8 mouse cellular contexts compared by ENCODE assay signal in genomic region chr9:58709939-58710338, GRCm38 (mm10). TPM values are rescaled to one million over a fixed set of nuclear protein-coding genes. Genes with fewer than 3 reads are reported as not detected.
DNase-seq lines count a peak whose midpoint lies in the region; ATAC-seq and TF ChIP-seq lines count a peak whose summit lies in the region.

No protein-coding gene starts in this region.

- no peak for TF ChIP-seq EP300 in stomach, postnatal 0 days (optimal IDR thresholded peaks at IDR 0.05)

- TF ChIP-seq POLR2A in cerebellum, adult 2 months (IDR thresholded peaks at IDR 0.05; ENCODE audit: borderline replicate concordance, insufficient read depth, low read length): no peak

- H3K4me1 ChIP-seq in forebrain, embryonic 10.5 days: no peaks in the 10 kb centered on the region
- H3K4me1 ChIP-seq in forebrain, embryonic 16.5 days (replicated peaks; ENCODE audit: control insufficient read depth, insufficient read depth, low read length): no peaks in the 10 kb centered on the region
- H3K4me1 ChIP-seq in ES-E14 (ENCODE audit: control insufficient read depth in 2 of 2, insufficient read depth in 2 of 2, low read length in 2 of 2, poor library complexity in 1 of 2): no peaks in the 10 kb centered on the region
- no peaks in the 10 kb centered on the region; the same call in 1 of the 2 replicates for H3K4me1 ChIP-seq in cerebellum, adult 2 months (ENCODE audit: control insufficient read depth, insufficient read depth, low read length)
- H3K4me1 ChIP-seq in stomach, postnatal 0 days (replicated peaks; ENCODE audit: control insufficient read depth, insufficient read depth): no peaks in the 10 kb centered on the region; the same call in 1 of the 2 replicates

- H3K27me3 ChIP-seq in forebrain, embryonic 10.5 days (ENCODE audit: poor library complexity, severe bottlenecking): no peaks in the 10 kb centered on the region
- H3K27me3 ChIP-seq in forebrain, embryonic 16.5 days (replicated peaks; ENCODE audit: control insufficient read depth, insufficient read depth, low read length): no peaks in the 10 kb centered on the region
- H3K27me3 ChIP-seq in cerebellum, adult 2 months (ENCODE audit: control insufficient read depth, insufficient read depth, low read length): no peaks in the 10 kb centered on the region
- H3K27me3 ChIP-seq in stomach, postnatal 0 days (ENCODE audit: control insufficient read depth, insufficient read depth, low read length): no peaks in the 10 kb centered on the region

- H3K9ac ChIP-seq in forebrain, embryonic 16.5 days (replicated peaks; ENCODE audit: low read depth, low read length): no peak overlapping the region
- H3K9ac ChIP-seq in ES-E14 (ENCODE audit: insufficient read depth, low read depth, low read length, poor library complexity, severe bottlenecking): no peak overlapping the region
- H3K9ac ChIP-seq in stomach, postnatal 0 days (ENCODE audit: low read length): no peak overlapping the region

- no peak overlapping the region for H3K4me3 ChIP-seq in forebrain, embryonic 10.5 days
- no peak overlapping the region for H3K4me3 ChIP-seq in forebrain, embryonic 16.5 days (replicated peaks; ENCODE audit: low read length)
- no peak overlapping the region for H3K4me3 ChIP-seq in ES-E14 (ENCODE audit: insufficient read depth in 1 of 2, low read depth in 1 of 2, low read length in 2 of 2, poor library complexity in 1 of 2, severe bottlenecking in 1 of 2)
- H3K4me3 ChIP-seq in cerebellum, adult 2 months (replicated peaks; ENCODE audit: insufficient read depth, low read depth, low read length): no peak overlapping the region
- no peak overlapping the region for H3K4me3 ChIP-seq in stomach, postnatal 0 days (ENCODE audit: low read depth, low read length)

- H3K9me3 ChIP-seq in forebrain, embryonic 10.5 days: no peaks in the 10 kb centered on the region
- H3K9me3 ChIP-seq in forebrain, embryonic 16.5 days (ENCODE audit: control insufficient read depth, low read length): no peaks in the 10 kb centered on the region
- no peaks in the 10 kb centered on the region for H3K9me3 ChIP-seq in ES-E14 (ENCODE audit: control insufficient read depth, insufficient read depth, low read depth, low read length)
- H3K9me3 ChIP-seq in stomach, postnatal 0 days (ENCODE audit: control insufficient read depth, low read length): no peaks in the 10 kb centered on the region

- peak; percentile 57; the same call in 1 of the 2 replicates for TF ChIP-seq CTCF in cerebellum, adult 2 months (IDR thresholded peaks at IDR 0.05; ENCODE audit: borderline replicate concordance, insufficient read depth, low read depth, low read length)
- TF ChIP-seq CTCF in stomach, postnatal 0 days (IDR thresholded peaks at IDR 0.05; ENCODE audit: low read depth): peak; percentile 72

- no peaks in the 10 kb centered on the region for H3K36me3 ChIP-seq in forebrain, embryonic 10.5 days (replicated peaks)
- no peaks in the 10 kb centered on the region for H3K36me3 ChIP-seq in forebrain, embryonic 16.5 days (ENCODE audit: control insufficient read depth, insufficient read depth)
- H3K36me3 ChIP-seq in ES-E14 (ENCODE audit: control insufficient read depth, insufficient read depth, low read length, poor library complexity, severe bottlenecking): no peaks in the 10 kb centered on the region
- no peaks in the 10 kb centered on the region for H3K36me3 ChIP-seq in stomach, postnatal 0 days (ENCODE audit: control insufficient read depth, insufficient read depth, low read length)

- in situ Hi-C loops in ES-E14 (cut with MboI; ENCODE audit: low sequenced_read_pairs in 2 of 2, unreplicated experiment in 2 of 2): no loop called here

- 5% methylated on average over 2 of the region's 2 CpGs for WGBS in forebrain, embryonic 10.5 days
- WGBS in forebrain, embryonic 16.5 days: 7% methylated on average over 2 of the region's 2 CpGs
- 10% methylated on average over 2 of the region's 2 CpGs for WGBS in cerebellum, adult 2 months
- WGBS in stomach, postnatal 0 days: 3% methylated on average over 2 of the region's 2 CpGs

- H3K27ac ChIP-seq in forebrain, embryonic 10.5 days: no peak overlapping the region
- no peak overlapping the region for H3K27ac ChIP-seq in forebrain, embryonic 16.5 days (ENCODE audit: low read length)
- H3K27ac ChIP-seq in ES-E14 (ENCODE audit: insufficient read depth, low read depth, low read length, poor library complexity, severe bottlenecking): no peak overlapping the region
- no peak overlapping the region for H3K27ac ChIP-seq in cerebellum, adult 2 months (ENCODE audit: insufficient read depth, low read length)
- H3K27ac ChIP-seq in stomach, postnatal 0 days (replicated peaks): no peak overlapping the region

- H3K4me2 ChIP-seq in forebrain, embryonic 16.5 days (ENCODE audit: low read length): no peak overlapping the region
- H3K4me2 ChIP-seq in stomach, postnatal 0 days (replicated peaks; ENCODE audit: low read depth): no peak overlapping the region

- no peak for ATAC-seq in forebrain, embryonic 16.5 days
- no peak for ATAC-seq in stomach, postnatal 0 days (ENCODE audit: low FRiP score, low TSS enrichment)

- peak; percentile 55 for DNase-seq in forebrain, embryonic 10.5 days (ENCODE audit: extremely low spot score, low spot score)
- peak; percentile 75 for DNase-seq in ES-E14 (ENCODE audit: low read depth, low spot score)
- DNase-seq in cerebellum, adult 2 months: peak; percentile 49 to 57
- peak; percentile 22 to 32 for DNase-seq in gastrocnemius, adult 8-10 months (ENCODE audit: low spot score in 2 of 2)
- peak; percentile 60 for DNase-seq in layer of hippocampus, adult 9-11 months
- DNase-seq in lung, postnatal 36 days: peak; percentile 83
- DNase-seq in stomach, postnatal 0 days (ENCODE audit: low spot score): peak; percentile 54

TF ChIP-seq in ES-E14, 5 proteins besides CTCF, POLR2A, EP300 and RAD21:
- TF ChIP-seq ZC3H11A (IDR thresholded peaks at IDR 0.05; ENCODE audit: borderline replicate concordance, low read depth, low read length): peak; percentile 46; the same call in 1 of the 2 replicates
- TF ChIP-seq ZNF384 (IDR thresholded peaks at IDR 0.05; ENCODE audit: low read depth, low read length): no peak

RNA-seq across cellular contexts. Expression of gene Rec114, which starts 33.8 kb away (rescaled TPM):
- 0.91 and 0.97 TPM in 2 replicates for polyA plus RNA-seq in forebrain, embryonic 10.5 days (2016; fragmentation: Nextera tagmentation; extraction: Ambion mirVana)
- 0.94 and 1.6 TPM in 2 replicates for polyA plus RNA-seq in forebrain, embryonic 16.5 days (2015; fragmentation: Nextera tagmentation; extraction: Ambion mirVana)
- total RNA-seq in ES-E14 (2012; rRNA removed): 12.4 and 16.7 TPM in 2 replicates
- 1.0 and 1.5 TPM in 2 replicates for polyA plus RNA-seq in cerebellum, adult 2 months (2012; rRNA removed)
- under 1 TPM in 1 of 4 experiments, not detected in 3; 0.56 TPM for total RNA-seq in gastrocnemius, adult 8-10 months (2022)
- 0.79 and 1.0 TPM in 2 replicates for polyA plus RNA-seq in stomach, postnatal 0 days (2015; fragmentation: Nextera tagmentation; extraction: Ambion mirVana)

Comparison
In these comparisons a context has a peak if more than half of its experiments do, and no peak if none do; other contexts are left out.
1. DNase-seq: peak in every context shown above with its lines; median percentile 83 in lung, postnatal 36 days; 75 in ES-E14; 60 in layer of hippocampus, adult 9-11 months; 55 in forebrain, embryonic 10.5 days; 54 in stomach, postnatal 0 days; 53 in cerebellum, adult 2 months; 27 in gastrocnemius, adult 8-10 months.